Mouse (Mus musculus): Measurements from ENCODE around the gene Art2b.

DNA sequence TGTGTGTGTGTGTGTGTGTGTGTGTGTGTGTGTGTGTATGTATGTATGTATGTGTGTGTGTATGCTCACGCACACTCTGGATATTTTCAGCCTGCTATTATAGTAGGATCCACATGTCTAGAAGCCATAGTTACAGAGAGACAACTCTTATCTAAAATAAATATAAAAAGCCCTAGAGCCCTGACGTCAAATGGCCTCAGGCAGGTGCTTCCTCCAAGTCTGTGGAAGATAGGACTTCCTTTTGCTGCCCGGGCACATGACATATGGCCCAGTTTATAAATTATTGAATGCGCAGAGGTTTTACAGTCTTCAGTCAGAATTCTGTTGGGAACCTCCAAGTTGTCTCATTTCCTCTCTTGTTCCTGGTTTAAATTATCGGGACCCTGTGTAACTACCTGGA, 44.7 kb downstream of the Art2b start:
- no peak for TF ChIP-seq CTCF (IDR thresholded peaks at IDR 0.05; ENCODE audit: extremely low read depth, insufficient read length, insufficient replicate concordance, low read depth, low read length)
- TF ChIP-seq POLR2A (IDR thresholded peaks at IDR 0.05; ENCODE audit: low read depth, low read length): no peak
